Mouse (Mus musculus) C2C12 (cell line): ENCODE measurements at regions not wholly inside any gene's neighbourhood (a gene's known extent, or its start where the extent isn't known, plus 50 kb on each side); places are given as distances from the start of the nearest gene placed in this dataset.

Experiments used
- H3K27me3 ChIP-seq: one replicate; pipeline ENCODE4 v1.6.1; 2011; ENCODE audit not compliant: control insufficient read depth, insufficient read depth, insufficient read length
- H3K36me3 ChIP-seq: one replicate; pipeline ENCODE4 v1.6.1; 2011; ENCODE audit not compliant: control insufficient read depth, insufficient read depth
- H3K4me3 ChIP-seq: one replicate; pipeline ENCODE4 v1.5.1; 2011; ENCODE audit warnings: mild to moderate bottlenecking, control low read depth; ENCODE audit not compliant: poor library complexity, insufficient read depth, severe bottlenecking
- H3K79me2 ChIP-seq: one replicate; pipeline ENCODE4 v1.6.1; 2011; ENCODE audit not compliant: control insufficient read depth, insufficient read depth
- H3K79me3 ChIP-seq: one replicate; pipeline ENCODE4 v1.6.1; 2011; ENCODE audit warnings: low read depth, control low read depth
- H3ac ChIP-seq: one replicate; pipeline ENCODE3; 2011; ENCODE audit warnings: low read depth; ENCODE audit not compliant: control insufficient read depth, insufficient read length
- CEBPB ChIP-seq: IDR thresholded peaks from one replicate; pipeline ENCODE4 v1.6.1; 2011; ENCODE audit warnings: low read depth, mild to moderate bottlenecking, control low read depth, moderate library complexity
- CTCF ChIP-seq: IDR thresholded peaks from one replicate; pipeline ENCODE4 v1.5.1; 2011; ENCODE audit not compliant: control insufficient read depth, insufficient read depth, insufficient read length
- FOSL1 ChIP-seq: IDR thresholded peaks from one replicate; pipeline ENCODE4 v1.8.0; 2011; ENCODE audit warnings: mild to moderate bottlenecking, low read length; ENCODE audit not compliant: poor library complexity, insufficient read depth, severe bottlenecking
- MAX ChIP-seq: IDR thresholded peaks from one replicate; pipeline ENCODE4 v1.6.1; 2011; ENCODE audit warnings: mild to moderate bottlenecking, control low read depth
- MYOD1 ChIP-seq: IDR thresholded peaks from one replicate; pipeline ENCODE4 v1.6.1; 2011; ENCODE audit warnings: low read depth; ENCODE audit not compliant: control insufficient read depth, insufficient read length
- MYOG ChIP-seq: IDR thresholded peaks from one replicate; pipeline ENCODE4 v1.6.1; 2011; ENCODE audit not compliant: control insufficient read depth, insufficient read length; ENCODE audit errors: extremely low read depth
- USF1 ChIP-seq: IDR thresholded peaks from one replicate; pipeline ENCODE4 v1.6.1; 2011; ENCODE audit warnings: low read depth, mild to moderate bottlenecking, control low read depth, moderate library complexity

DNA sequence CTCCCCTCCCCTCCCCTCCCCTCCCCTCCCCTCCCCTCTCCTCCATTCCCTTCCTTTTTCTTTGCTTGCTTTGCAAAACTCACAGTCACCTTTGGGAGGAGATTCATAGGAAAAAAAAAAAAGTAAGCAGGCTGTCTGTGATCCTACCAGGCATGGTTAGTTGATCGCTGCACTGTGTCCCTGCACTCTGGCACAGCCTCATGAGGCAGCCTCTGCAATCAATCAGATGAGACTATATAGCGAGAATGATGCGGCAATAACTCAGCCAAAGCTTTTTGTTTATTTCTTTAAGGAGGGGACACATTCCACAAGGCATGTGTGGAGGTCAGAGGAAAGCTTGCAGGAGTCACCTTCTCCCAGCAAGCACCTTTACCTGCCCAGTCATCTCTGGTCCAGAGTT lies 80.7 kb upstream of the Gas1 start:
- Histone ChIP-seq H3K27me3 (no peaks in the 10 kb centered on the region), H3K36me3 (no peaks in the 10 kb centered on the region), H3K4me3 (no peak overlapping the region), H3K79me3 (no peaks in the 10 kb centered on the region), H3ac (no peak overlapping the region), H3K79me2 (no peaks in the 10 kb centered on the region)
- TF ChIP-seq CTCF (no peak), USF1 (no peak), CEBPB (no peak), MYOD1 (no peak), FOSL1 (no peak), MAX (no peak), MYOG (no peak)

DNA sequence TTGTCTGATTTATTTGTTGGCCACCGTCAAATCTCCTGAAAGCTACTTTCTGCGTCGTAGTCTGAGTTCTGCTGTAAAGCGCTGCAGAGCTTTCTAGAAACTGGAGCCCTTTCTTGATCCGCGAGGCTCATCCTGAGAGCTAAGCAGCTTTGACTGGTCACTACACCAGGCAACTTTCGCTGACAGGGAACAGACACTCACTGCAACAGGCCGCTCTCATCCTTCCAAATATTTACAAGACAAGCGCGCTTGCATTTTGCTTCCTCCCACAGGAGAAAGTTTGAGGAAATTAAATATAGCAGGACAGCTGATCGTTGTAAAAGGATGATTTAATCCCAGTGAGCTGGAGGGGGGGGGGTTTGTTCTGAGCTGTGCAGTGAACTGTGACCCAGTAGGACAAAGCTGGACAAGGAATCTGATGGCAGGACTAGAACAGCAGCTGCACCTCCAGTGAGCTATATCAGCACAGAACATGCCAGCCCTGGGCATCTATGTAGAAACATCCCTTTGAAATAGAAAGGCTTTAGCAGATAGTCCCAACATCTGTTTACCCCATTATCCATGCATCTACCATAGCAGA lies 85.4 kb upstream of the Gas1 start:
- no peak overlapping the region for H3ac ChIP-seq
- H3K36me3 ChIP-seq: no peaks in the 10 kb centered on the region
- no peak overlapping the region for H3K4me3 ChIP-seq
- H3K27me3 ChIP-seq: no peaks in the 10 kb centered on the region
- H3K79me2 ChIP-seq: no peaks in the 10 kb centered on the region
- H3K79me3 ChIP-seq: no peaks in the 10 kb centered on the region
- TF ChIP-seq MYOD1: no peak
- TF ChIP-seq CEBPB: no peak
- no peak for TF ChIP-seq FOSL1
- no peak for TF ChIP-seq MYOG
- no peak for TF ChIP-seq USF1
- TF ChIP-seq MAX: no peak
- no peak for TF ChIP-seq CTCF

DNA sequence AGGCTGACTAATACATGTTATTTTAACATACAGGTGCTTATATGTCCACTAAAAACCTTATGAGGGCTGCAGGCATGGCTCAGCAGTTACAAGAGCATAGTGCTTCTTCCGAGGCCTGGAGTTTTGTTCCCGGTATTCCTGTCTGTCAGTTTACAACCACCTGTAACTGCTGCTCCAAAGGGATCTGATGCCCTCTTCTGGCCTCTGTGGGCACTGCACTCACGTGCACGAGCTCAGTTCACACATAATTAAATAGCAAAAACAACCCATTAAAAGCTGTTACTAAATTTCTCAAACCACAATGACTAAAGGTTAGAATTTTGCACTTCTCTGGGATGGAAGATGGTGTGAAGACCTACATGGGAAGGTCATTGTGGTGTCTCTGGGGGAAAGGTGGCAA lies 87.3 kb upstream of the Gas1 start:
- no peak for TF ChIP-seq MYOD1
- TF ChIP-seq CTCF: no peak
- no peak for TF ChIP-seq CEBPB
- TF ChIP-seq USF1: no peak
- no peak for TF ChIP-seq MYOG
- TF ChIP-seq MAX: no peak
- no peak for TF ChIP-seq FOSL1
- Histone ChIP-seq H3K79me3 (no peaks in the 10 kb centered on the region), H3K27me3 (no peaks in the 10 kb centered on the region), H3K79me2 (no peaks in the 10 kb centered on the region), H3K4me3 (no peak overlapping the region), H3K36me3 (no peaks in the 10 kb centered on the region), H3ac (no peak overlapping the region)

DNA sequence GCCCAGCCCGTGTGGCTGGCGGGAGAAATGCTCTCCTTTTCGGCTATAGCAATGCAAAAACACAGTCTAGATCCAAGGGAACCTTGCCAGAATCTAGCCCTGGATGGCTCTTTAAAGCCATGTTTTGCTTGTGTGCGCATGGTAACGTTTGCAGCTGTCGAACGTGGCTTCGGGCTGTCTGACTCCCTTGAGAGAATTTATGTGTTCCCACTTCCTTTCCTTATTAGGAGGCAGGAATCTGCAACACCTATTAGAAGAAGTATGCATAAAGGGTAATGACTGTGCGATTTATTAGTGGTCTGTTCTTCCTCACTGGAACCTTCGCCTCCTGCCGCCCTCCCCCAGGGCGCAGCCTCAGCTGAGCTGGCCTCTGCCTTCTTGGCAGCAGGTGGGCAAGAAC lies 90.4 kb upstream of the Gas1 start:
- no peaks in the 10 kb centered on the region for H3K79me2 ChIP-seq
- TF ChIP-seq MAX (no peak), USF1 (no peak), MYOD1 (peak; percentile 60)

DNA sequence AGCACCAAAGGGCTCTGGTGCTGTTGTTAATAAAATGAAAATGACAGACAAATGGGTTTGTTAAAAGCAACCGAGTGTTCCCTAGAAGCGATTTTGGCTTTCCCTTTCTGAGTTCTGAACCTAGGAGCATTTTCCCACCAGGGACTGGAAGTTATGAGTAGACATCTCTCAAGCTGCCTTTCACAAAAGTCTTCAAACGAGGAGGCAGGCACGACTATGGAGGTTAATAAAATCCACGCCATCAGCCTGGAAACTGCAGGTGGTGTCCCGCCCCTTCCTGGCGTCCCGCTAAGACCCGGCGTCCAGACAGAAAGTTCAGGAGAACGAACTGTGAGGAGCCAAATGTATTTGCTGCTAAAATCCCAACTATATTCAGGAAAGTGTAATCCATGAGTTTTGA lies 91.1 kb upstream of the Gas1 start:
- no peaks in the 10 kb centered on the region for H3K27me3 ChIP-seq
- H3K4me3 ChIP-seq: no peak overlapping the region
- H3K79me3 ChIP-seq: no peaks in the 10 kb centered on the region
- no peaks in the 10 kb centered on the region for H3K79me2 ChIP-seq
- no peaks in the 10 kb centered on the region for H3K36me3 ChIP-seq
- no peak overlapping the region for H3ac ChIP-seq
- TF ChIP-seq USF1: no peak
- TF ChIP-seq MAX: no peak
- TF ChIP-seq FOSL1: no peak
- no peak for TF ChIP-seq MYOG
- no peak for TF ChIP-seq CEBPB
- TF ChIP-seq CTCF: no peak
- no peak for TF ChIP-seq MYOD1

More for the DNA sequence above, 90.4 kb upstream of the Gas1 start:
- H3K27me3 ChIP-seq: no peaks in the 10 kb centered on the region
- H3K36me3 ChIP-seq: no peaks in the 10 kb centered on the region
- no peak overlapping the region for H3ac ChIP-seq
- H3K4me3 ChIP-seq: no peak overlapping the region
- H3K79me3 ChIP-seq: no peaks in the 10 kb centered on the region

DNA sequence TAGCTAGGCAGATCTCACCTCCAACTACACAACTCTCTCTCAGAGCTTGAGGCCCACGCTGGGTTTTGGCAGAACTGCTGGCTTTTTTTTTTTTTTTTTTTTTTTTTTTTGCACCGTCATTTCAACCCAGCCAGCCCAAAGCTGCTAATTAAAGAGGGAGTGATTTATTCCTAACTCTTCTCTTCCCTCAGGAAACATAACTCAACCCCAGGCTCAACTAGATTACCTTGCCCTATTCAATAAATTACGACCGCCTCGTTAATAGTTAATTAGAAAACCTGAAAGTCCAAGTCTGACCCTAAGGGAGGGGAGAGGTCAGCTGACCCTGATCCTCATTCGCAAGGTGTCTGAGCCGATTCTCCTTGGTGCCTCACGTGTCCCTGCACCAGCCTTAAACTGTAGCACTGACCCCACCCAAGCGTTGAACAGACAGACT lies 92.3 kb upstream of the Gas1 start:
- Histone ChIP-seq H3K27me3 (no peaks in the 10 kb centered on the region), H3K4me3 (no peak overlapping the region), H3ac (no peak overlapping the region), H3K79me3 (no peaks in the 10 kb centered on the region), H3K79me2 (no peaks in the 10 kb centered on the region), H3K36me3 (no peaks in the 10 kb centered on the region)
- no peak for TF ChIP-seq MYOG
- no peak for TF ChIP-seq USF1
- no peak for TF ChIP-seq FOSL1
- TF ChIP-seq CTCF: no peak
- no peak for TF ChIP-seq MYOD1
- TF ChIP-seq MAX: no peak
- TF ChIP-seq CEBPB: no peak
